Mouse (Mus musculus) midbrain, embryonic 15.5 days (tissue): ENCODE results near the gene Thbs3. TPM values are rescaled to one million over a fixed set of nuclear protein-coding genes. Genes with fewer than 3 reads are reported as not detected.

Experiments used
- ATAC-seq: fragments of 200-750 bp; cut with Nextera tagmentation; replicated peaks from 2 replicates; pipeline ENCODE4 v1.8.0; 2017; ENCODE audit warnings: moderate TSS enrichment
- H3K27ac ChIP-seq: fragments of 300-500 bp; sonication (generic); 2 replicates; pipeline ENCODE4 v1.5.1; 2015; ENCODE audit warnings: mild to moderate bottlenecking, inconsistent platforms
- H3K27me3 ChIP-seq: fragments of 300-500 bp; sonication (generic); replicated peaks from 2 replicates; pipeline ENCODE4 v1.6.1; 2015; ENCODE audit warnings: inconsistent platforms
- H3K36me3 ChIP-seq: fragments of 300-500 bp; sonication (generic); replicated peaks from 2 replicates; pipeline ENCODE4 v1.6.1; 2015; ENCODE audit warnings: inconsistent platforms
- H3K4me1 ChIP-seq: fragments of 300-500 bp; sonication (generic); 2 replicates; pipeline ENCODE4 v1.6.1; 2015; ENCODE audit warnings: inconsistent platforms
- H3K4me2 ChIP-seq: fragments of 300-500 bp; sonication (generic); 2 replicates; pipeline ENCODE4 v1.6.1; 2015; ENCODE audit warnings: inconsistent platforms, mild to moderate bottlenecking, moderate library complexity
- H3K4me3 ChIP-seq: fragments of 300-500 bp; sonication (generic); 2 replicates; pipeline ENCODE4 v1.5.1; 2015; ENCODE audit warnings: mild to moderate bottlenecking, inconsistent platforms
- H3K9ac ChIP-seq: fragments of 300-500 bp; sonication (generic); 2 replicates; pipeline ENCODE4 v1.6.1; 2015; ENCODE audit warnings: mild to moderate bottlenecking, inconsistent platforms
- H3K9me3 ChIP-seq: fragments of 300-500 bp; sonication (generic); 2 replicates; pipeline ENCODE4 v1.6.1; 2016; ENCODE audit warnings: inconsistent platforms
- WGBS: fragments of 180-500 bp; shearing (Covaris S2); methylation state at CpG from one replicate; pipeline ENCODE4 v1.1.7; 2015; ENCODE audit warnings: mixed read lengths; 5-methylcytosine and 5-hydroxymethylcytosine counted together
- polyA plus RNA-seq: library from polyadenylated mRNA; unstranded; fragments of >200 nt; fragmentation: Nextera tagmentation; extraction: Ambion mirVana; gene quantifications from 2 replicates; pipeline ENCODE4 v1.2.1, GENCODE M21; 2015

The Thbs3 gene
- polyA plus RNA-seq, 1 experiment from 2014 or later, result 58.8 TPM

DNA sequence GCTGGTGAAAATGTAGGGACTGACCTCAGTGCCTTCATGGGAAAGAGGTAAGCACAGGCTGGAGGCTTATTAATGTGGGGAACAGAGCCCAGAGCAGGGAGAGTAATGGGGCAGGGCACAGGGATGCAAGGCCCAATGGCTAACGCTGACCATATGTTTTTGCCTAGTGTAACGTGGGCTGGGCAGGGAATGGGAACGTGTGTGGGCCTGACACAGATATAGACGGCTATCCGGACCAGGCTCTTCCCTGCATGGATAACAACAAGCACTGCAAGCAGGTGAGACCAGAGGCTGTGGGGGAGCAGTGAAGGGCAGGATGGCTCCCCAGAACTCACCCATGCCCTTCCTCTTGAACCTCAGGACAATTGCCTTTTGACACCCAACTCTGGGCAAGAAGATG is 6.2 kb downstream of the Thbs3 start:
- ATAC-seq, result no peak
- H3K36me3 ChIP-seq, result no peaks in the 10 kb centered on the region
- no peaks in the 10 kb centered on the region for H3K9me3 ChIP-seq
- 0 out of 2 replicates have a peak overlapping the region, but pooled peaks have one; percentile 8 for H3K27ac ChIP-seq
- no peaks in the 10 kb centered on the region for H3K27me3 ChIP-seq
- 70% methylated on average over 5 of the region's 5 CpGs for WGBS
- H3K9ac ChIP-seq, result no peak overlapping the region
- H3K4me2 ChIP-seq, result no peak overlapping the region
- H3K4me1 ChIP-seq, result peaks cover 46% of the 10 kb centered on the region
- no peak overlapping the region for H3K4me3 ChIP-seq

GRCm38 (mm10) chr3:89224796-89225195 is 9.8 kb downstream of the Thbs3 start:
- Histone ChIP-seq H3K36me3 (no peaks in the 10 kb centered on the region), H3K4me3 (peak overlapping the region; percentile 37), H3K9ac (peak overlapping the region; percentile 52), H3K4me1 (peaks cover 60% of the 10 kb centered on the region), H3K27ac (peak overlapping the region; percentile 86), H3K27me3 (no peaks in the 10 kb centered on the region), H3K9me3 (no peaks in the 10 kb centered on the region), H3K4me2 (peak overlapping the region; percentile 65)
- no peak for ATAC-seq
- 24% methylated on average over 11 of the region's 11 CpGs for WGBS

- peak overlapping the region; percentile 37 for H3K4me3 ChIP-seq
- 11% methylated on average over 12 of the region's 12 CpGs for WGBS
Observed at GRCm38 (mm10) chr3:89225321-89225815, 10.4 kb downstream of the Thbs3 start.

DNA sequence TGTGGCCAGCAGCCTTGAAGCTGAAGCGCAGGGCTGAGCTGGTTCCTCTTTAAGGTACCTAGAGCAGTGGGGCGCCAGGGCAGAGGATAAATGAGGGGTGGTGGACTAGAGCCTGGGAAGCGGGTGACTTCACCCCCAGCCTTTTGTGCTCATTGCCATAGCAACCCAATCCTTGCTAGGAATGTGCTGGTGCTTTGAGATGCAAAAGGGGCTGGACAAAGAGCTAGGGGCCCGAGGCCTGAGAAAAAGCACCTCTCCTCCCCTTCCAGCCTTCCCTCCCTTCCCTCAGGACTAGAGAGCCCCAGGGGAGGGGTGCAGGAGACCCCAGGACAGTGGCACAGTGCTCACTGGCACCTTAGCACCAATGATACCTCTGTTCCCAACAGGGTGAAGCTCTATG is 10.9 kb downstream of the Thbs3 start:
- Histone ChIP-seq H3K9me3 (no peaks in the 10 kb centered on the region), H3K27me3 (no peaks in the 10 kb centered on the region), H3K9ac (peak overlapping the region; percentile 52), H3K36me3 (no peaks in the 10 kb centered on the region), H3K4me3 (peak overlapping the region; percentile 37), H3K27ac (peak overlapping the region; percentile 86), H3K4me1 (peaks cover 60% of the 10 kb centered on the region), H3K4me2 (peak overlapping the region; percentile 65)
- ATAC-seq, result peak; percentile 52
- 19% methylated on average over 4 of the region's 4 CpGs for WGBS

More at GRCm38 (mm10) chr3:89225321-89225815, 10.4 kb downstream of the Thbs3 start:
- Histone ChIP-seq H3K9ac (peak overlapping the region; percentile 52), H3K9me3 (no peaks in the 10 kb centered on the region), H3K4me2 (peak overlapping the region; percentile 65), H3K36me3 (no peaks in the 10 kb centered on the region), H3K27me3 (no peaks in the 10 kb centered on the region), H3K27ac (peak overlapping the region; percentile 86), H3K4me1 (peaks cover 60% of the 10 kb centered on the region)
- no peak for ATAC-seq

DNA sequence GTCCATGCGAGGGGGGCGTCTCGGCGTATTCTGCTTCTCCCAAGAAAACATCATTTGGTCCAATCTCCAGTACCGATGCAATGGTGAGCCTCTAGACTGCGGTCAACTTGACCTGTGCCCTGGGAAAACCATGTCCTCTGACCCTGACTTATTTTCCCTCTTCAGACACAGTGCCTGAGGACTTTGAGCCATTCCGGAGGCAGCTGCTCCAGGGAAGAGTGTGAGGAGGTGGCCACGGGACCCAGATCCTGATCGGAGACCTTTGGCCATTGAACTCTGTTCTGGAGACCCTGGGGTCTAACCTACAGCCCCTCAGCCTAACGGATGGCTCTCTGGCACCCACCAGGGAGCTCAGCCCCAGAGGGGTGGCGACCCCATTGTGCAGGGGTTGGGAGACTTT is 11.4 kb downstream of the Thbs3 start:
- WGBS, result 10% methylated on average over 11 of the region's 11 CpGs
- Histone ChIP-seq H3K27me3 (no peaks in the 10 kb centered on the region), H3K27ac (peak overlapping the region; percentile 86), H3K9ac (peak overlapping the region; percentile 52), H3K4me1 (peaks cover 60% of the 10 kb centered on the region), H3K36me3 (no peaks in the 10 kb centered on the region), H3K4me2 (peak overlapping the region; percentile 65), H3K4me3 (peak overlapping the region; percentile 37), H3K9me3 (no peaks in the 10 kb centered on the region)
- no peak for ATAC-seq

- WGBS, result 4% methylated on average over 21 of the region's 21 CpGs
Observed at GRCm38 (mm10) chr3:89226900-89227299, 11.9 kb downstream of the Thbs3 start, which contains the start of gene Mtx1. Gene Mtx1 (minus strand): TSS chr3:89227088.

GRCm38 (mm10) chr3:89227307-89228179 is 12.6 kb downstream of the Thbs3 start:
- no peaks in the 10 kb centered on the region for H3K9me3 ChIP-seq
- H3K4me1 ChIP-seq, result peaks cover 60% of the 10 kb centered on the region
- H3K4me3 ChIP-seq, result peak overlapping the region; percentile 37
- H3K36me3 ChIP-seq, result no peaks in the 10 kb centered on the region
- 2% methylated on average over 41 of the region's 41 CpGs for WGBS
- H3K4me2 ChIP-seq, result peak overlapping the region; percentile 65
- peak overlapping the region; percentile 86 for H3K27ac ChIP-seq
- H3K27me3 ChIP-seq, result no peaks in the 10 kb centered on the region
- ATAC-seq, result peak; percentile 78
- peak overlapping the region; percentile 52 for H3K9ac ChIP-seq

More at GRCm38 (mm10) chr3:89226900-89227299, 11.9 kb downstream of the Thbs3 start, which contains the start of gene Mtx1:
- ATAC-seq, result no peak
- peak within 1 kb of the TSS; percentile 65 for H3K4me2 ChIP-seq
- peak within 1 kb of the TSS; percentile 52 for H3K9ac ChIP-seq
- no peaks in the 10 kb centered on the region for H3K9me3 ChIP-seq
- H3K27me3 ChIP-seq, result no peaks in the 10 kb centered on the region
- H3K4me1 ChIP-seq, result peaks cover 60% of the 10 kb centered on the region
- H3K4me3 ChIP-seq, result peak within 1 kb of the TSS; percentile 37
- no peaks in the 10 kb centered on the region for H3K36me3 ChIP-seq
- peak within 1 kb of the TSS; percentile 86 for H3K27ac ChIP-seq

GRCm38 (mm10) chr3:89228180-89228549 is 13.2 kb downstream of the Thbs3 start:
- H3K27ac ChIP-seq, result peak overlapping the region; percentile 86
- H3K9ac ChIP-seq, result 0 out of 2 replicates have a peak overlapping the region, but pooled peaks have one; percentile 3
- ATAC-seq, result peak; percentile 30; the same call in 1 of the 2 replicates
- WGBS, result under 1% methylated on average over 20 of the region's 20 CpGs
- peaks cover 57% of the 10 kb centered on the region for H3K4me1 ChIP-seq
- H3K36me3 ChIP-seq, result no peaks in the 10 kb centered on the region
- H3K9me3 ChIP-seq, result no peaks in the 10 kb centered on the region
- peak overlapping the region; percentile 65 for H3K4me2 ChIP-seq
- H3K27me3 ChIP-seq, result no peaks in the 10 kb centered on the region
- peak overlapping the region; percentile 37 for H3K4me3 ChIP-seq

GRCm38 (mm10) chr3:89228836-89229235 is 13.9 kb downstream of the Thbs3 start, which contains the start of gene Muc1:
Gene Muc1 (plus strand): TSS chr3:89229057.
- Histone ChIP-seq H3K4me3 (peak within 1 kb of the TSS; percentile 37), H3K9me3 (no peaks in the 10 kb centered on the region), H3K27me3 (no peaks in the 10 kb centered on the region), H3K36me3 (no peaks in the 10 kb centered on the region), H3K27ac (peak within 1 kb of the TSS; percentile 86), H3K4me1 (peaks cover 50% of the 10 kb centered on the region), H3K4me2 (peak within 1 kb of the TSS; percentile 65), H3K9ac (0 out of 2 replicates have a peak within 1 kb of the TSS, but pooled peaks have one; percentile 3)
- WGBS, result 34% methylated on average over 10 of the region's 10 CpGs
- ATAC-seq, result no peak

DNA sequence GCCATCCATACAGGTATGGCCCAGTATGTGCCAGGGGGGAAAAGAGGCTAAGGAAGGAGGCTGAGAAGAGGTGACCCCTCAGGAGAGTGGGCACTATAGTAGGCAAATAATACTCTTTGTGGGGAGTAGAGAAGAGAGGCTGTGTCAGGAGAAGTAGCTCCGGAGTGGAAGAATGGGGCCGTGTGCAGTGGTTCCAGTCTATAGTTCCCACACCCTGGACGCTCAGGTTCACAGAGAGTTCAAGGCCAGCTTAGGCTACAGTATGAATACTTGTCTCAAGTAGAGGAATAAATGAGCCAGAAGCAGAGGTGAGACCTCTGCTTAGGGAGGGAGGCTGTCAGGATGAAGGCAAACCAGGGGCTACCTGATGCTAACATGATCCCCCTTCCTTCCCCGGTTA is 14.3 kb downstream of the Thbs3 start:
- H3K9me3 ChIP-seq, result no peaks in the 10 kb centered on the region
- no peak overlapping the region for H3K9ac ChIP-seq
- H3K4me3 ChIP-seq, result no peak overlapping the region
- no peaks in the 10 kb centered on the region for H3K27me3 ChIP-seq
- H3K27ac ChIP-seq, result no peak overlapping the region
- H3K4me2 ChIP-seq, result no peak overlapping the region
- no peak for ATAC-seq
- peaks cover 46% of the 10 kb centered on the region for H3K4me1 ChIP-seq
- peaks cover 3% of the 10 kb centered on the region; the same call in 1 of the 2 replicates for H3K36me3 ChIP-seq
- 60% methylated on average over 4 of the region's 4 CpGs for WGBS

- Histone ChIP-seq H3K27ac (no peak overlapping the region), H3K4me2 (no peak overlapping the region), H3K27me3 (no peaks in the 10 kb centered on the region), H3K4me3 (no peak overlapping the region), H3K9me3 (no peaks in the 10 kb centered on the region), H3K9ac (no peak overlapping the region), H3K36me3 (peaks cover 12% of the 10 kb centered on the region; the same call in 1 of the 2 replicates), H3K4me1 (peaks cover 33% of the 10 kb centered on the region)
- no peak for ATAC-seq
- 93% methylated on average over 2 of the region's 2 CpGs for WGBS
Observed at GRCm38 (mm10) chr3:89230561-89230960, 15.6 kb downstream of the Thbs3 start.

- peaks cover 25% of the 10 kb centered on the region for H3K4me1 ChIP-seq
- H3K9ac ChIP-seq, result no peak overlapping the region
- H3K9me3 ChIP-seq, result no peaks in the 10 kb centered on the region
- H3K4me2 ChIP-seq, result no peak overlapping the region
- no peak for ATAC-seq
- no peak overlapping the region for H3K27ac ChIP-seq
- 76% methylated on average over 7 of the region's 7 CpGs for WGBS
- H3K4me3 ChIP-seq, result no peak overlapping the region
- peaks cover 18% of the 10 kb centered on the region for H3K36me3 ChIP-seq
- no peaks in the 10 kb centered on the region for H3K27me3 ChIP-seq
Observed at GRCm38 (mm10) chr3:89231345-89231744, 16.4 kb downstream of the Thbs3 start.
